Mouse (Mus musculus) WW6 (cell line): ENCODE data around the gene Ttll7.

Experiments used
- DNase-seq: peaks from one replicate; pipeline ENCODE4 v3.0.0-alpha.2; 2013; ENCODE audit warnings: low read depth, low spot score

Gene Ttll7

GRCm38 (mm10) chr3:146994670-146995415, 142.7 kb downstream of the Ttll7 start:
- DNase-seq = no peak

- DNase-seq = no peak
Measured at GRCm38 (mm10) chr3:146999148-146999547, 147.0 kb downstream of the Ttll7 start.

DNA sequence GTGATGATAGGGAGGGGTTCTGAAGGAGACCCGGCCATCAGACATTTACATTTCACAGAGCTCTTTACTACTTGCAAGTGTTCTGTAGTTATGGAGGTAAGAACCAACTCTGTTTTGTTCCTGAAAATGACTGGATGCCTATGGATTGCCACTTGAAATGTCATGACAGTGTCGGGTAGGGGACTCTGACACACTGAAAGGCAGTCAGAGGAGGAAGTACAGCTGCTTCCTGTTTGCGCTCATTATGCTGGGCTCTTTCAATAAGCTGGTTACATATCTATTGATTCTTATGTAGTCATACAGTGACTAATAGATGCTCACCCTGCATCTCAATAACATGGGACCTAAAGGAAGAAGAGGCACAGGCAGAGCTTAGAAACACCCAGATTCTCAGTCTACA, 148.8 kb downstream of the Ttll7 start:
- DNase-seq = no peak

DNA sequence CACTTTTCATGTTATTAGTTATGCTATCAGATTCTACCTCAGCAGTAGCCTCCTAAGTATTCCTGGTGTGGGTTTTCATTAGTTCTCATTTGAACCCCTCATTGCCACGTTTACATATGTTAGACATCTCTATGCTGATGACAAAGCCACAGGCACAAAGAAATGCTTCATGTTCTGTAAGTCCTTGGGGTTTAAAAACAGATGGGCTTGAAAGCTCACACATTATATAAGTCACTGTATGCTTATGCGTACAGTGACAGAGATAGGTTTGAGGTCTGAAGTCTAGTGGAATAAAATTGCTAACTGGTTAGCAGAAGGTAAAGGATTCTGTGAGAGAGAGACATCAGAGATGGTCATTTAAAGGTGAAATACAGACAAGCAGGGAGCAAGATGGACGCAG, 149.4 kb downstream of the Ttll7 start:
- DNase-seq = no peak

DNA sequence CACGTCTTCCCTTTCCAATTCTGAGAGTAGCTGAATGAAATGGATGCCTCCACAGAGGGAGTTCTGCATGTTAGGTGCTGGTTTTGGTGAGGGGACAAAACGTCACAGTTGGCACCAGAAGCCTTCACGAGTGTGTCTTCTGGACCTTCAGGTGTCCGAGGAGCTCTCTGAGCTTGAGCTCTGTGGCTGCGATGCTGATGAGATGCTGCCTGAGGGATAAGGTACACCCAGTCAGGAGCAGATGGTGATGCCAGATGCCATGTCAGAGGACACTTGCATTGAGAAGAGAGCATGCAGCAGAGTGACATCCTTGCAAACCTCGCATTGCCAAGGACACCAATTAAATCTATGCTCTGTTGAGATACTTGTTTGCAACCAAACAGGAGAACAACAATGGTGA, 164.3 kb downstream of the Ttll7 start:
- no peak for DNase-seq

DNA sequence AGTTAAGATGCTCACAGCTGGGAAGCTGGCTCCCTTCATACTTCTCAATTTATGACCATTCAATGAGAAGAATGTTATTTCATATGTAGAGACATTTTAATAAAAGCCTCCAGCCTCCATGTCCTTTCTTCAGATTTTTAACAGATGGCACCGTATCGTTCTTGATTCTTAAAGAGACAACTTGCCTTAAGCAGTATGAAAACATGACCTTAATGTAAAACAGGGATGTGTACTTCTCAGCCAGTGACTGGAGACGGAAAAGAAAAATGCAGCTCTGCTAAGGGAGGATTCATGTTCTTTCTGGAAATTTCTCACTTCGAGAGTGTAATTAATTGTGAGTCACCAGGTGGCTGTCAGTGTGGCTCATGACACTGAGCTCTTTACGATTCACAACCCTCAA, 167.3 kb downstream of the Ttll7 start:
- DNase-seq = no peak

DNA sequence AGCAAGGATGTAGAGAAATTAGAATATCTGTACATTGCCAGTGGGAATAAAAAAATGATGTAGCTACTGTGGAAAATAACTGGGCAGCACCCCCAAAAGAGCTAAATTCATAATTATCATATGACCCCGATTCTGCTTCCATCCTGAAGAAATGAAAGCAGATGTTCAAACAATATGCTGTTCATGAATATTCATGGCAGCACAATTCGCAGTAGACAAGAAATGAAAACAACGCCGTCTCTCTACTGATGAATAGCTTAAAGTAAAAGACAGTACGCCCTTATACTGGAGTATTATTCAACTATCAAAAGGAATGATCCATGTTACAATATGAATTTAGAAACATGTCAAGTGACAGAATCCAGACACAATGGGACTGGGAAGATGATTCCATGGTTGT, 174.1 kb downstream of the Ttll7 start:
- DNase-seq = no peak

- DNase-seq = no peak
Measured at GRCm38 (mm10) chr3:147028382-147028781, 176.2 kb downstream of the Ttll7 start.

- no peak for DNase-seq
Measured at GRCm38 (mm10) chr3:147029718-147030117, 177.6 kb downstream of the Ttll7 start.

GRCm38 (mm10) chr3:147030266-147030880, 178.2 kb downstream of the Ttll7 start:
- no peak for DNase-seq
